Mouse (Mus musculus): ENCODE data around the gene Cit. TPM values are rescaled to one million over a fixed set of nuclear protein-coding genes. Genes with fewer than 3 reads are reported as not detected.

Cit gene
- polyA plus RNA-seq, 1 experiment from 2014 or later: 46.7 TPM

DNA sequence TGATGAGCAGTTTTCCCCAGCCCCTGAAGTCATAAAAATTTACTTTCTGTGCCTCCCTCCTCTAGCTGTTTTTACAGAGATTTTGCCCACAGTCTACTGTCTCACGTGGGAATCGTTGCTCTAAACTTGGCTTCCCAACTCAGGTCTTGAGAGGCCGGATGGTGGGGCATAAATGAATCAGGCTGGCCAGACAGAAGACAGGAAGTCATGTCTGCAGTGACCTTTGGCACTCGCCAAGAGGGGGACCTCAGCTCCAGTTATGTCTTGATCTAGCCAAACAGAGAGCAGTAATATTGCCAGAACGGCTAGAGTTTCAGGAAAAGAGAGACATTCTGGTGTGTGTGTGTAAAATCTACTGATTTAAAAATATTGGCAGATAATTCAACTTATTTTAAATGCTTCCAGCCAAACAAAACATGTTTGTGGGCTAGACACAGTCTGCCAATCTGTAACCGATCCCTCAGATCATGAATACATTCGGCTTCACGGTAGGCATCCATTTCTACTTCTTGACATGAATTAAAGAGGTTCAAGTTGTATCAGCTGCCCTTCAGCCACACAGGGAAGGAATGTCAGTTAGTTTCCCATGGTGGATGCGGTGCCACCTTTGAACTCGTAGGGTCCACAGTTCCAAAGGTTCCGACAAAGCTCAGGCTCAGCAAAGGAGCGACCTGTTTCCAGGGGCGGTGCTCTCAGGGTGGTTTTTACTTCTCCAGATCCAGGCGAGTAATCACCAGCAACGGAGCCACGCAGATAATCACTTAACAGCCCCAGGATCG lies 5.4 kb downstream of the Cit start:
- ATAC-seq (ENCODE audit: insufficient read depth): no peak
- Histone ChIP-seq H3K4me1 (ENCODE audit: insufficient read depth) (peaks cover 7% of the 10 kb centered on the region; the same call in 1 of the 2 replicates), H3K4me3 (ENCODE audit: low read depth, low read length) (no peak overlapping the region), H3K27ac (ENCODE audit: low read depth) (no peak overlapping the region), H3K9me3 (ENCODE audit: low read depth, low read length) (no peaks in the 10 kb centered on the region), H3K4me2 (no peak overlapping the region), H3K9ac (no peak overlapping the region), H3K36me3 (ENCODE audit: insufficient read depth) (peaks cover 61% of the 10 kb centered on the region), H3K27me3 (ENCODE audit: insufficient read depth, low read length) (no peaks in the 10 kb centered on the region)
- no peak for DNase-seq
- TF ChIP-seq CTCF (IDR thresholded peaks at IDR 0.05; ENCODE audit: low read depth): no peak
- 91% methylated on average over 17 of the region's 17 CpGs for WGBS

DNA sequence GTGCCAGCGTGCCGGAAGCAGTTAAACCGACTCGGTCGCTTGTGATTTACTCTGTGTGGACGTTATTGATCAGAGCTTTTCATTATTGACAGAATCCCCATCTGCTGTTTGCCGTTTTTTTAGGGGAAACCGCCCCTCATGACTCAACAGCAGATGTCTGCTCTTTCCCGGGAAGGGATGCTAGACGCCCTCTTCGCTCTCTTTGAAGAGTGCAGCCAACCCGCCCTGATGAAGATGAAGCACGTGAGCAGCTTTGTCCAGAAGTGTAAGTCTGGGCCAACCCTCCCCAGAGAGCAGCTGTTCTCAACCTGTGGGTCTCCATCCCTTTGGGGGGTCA lies 5.9 kb downstream of the Cit start:
- H3K36me3 ChIP-seq (ENCODE audit: insufficient read depth): peaks cover 64% of the 10 kb centered on the region
- no peak overlapping the region for H3K4me3 ChIP-seq (ENCODE audit: low read depth, low read length)
- H3K27me3 ChIP-seq (ENCODE audit: insufficient read depth, low read length): no peaks in the 10 kb centered on the region
- no peak overlapping the region for H3K4me2 ChIP-seq
- WGBS: 87% methylated on average over 13 of the region's 13 CpGs
- no peak for TF ChIP-seq CTCF (IDR thresholded peaks at IDR 0.05; ENCODE audit: low read depth)
- no peak overlapping the region for H3K9ac ChIP-seq
- no peak for DNase-seq
- no peak for ATAC-seq (ENCODE audit: insufficient read depth)
- peaks cover 1% of the 10 kb centered on the region; the same call in 1 of the 2 replicates for H3K4me1 ChIP-seq (ENCODE audit: insufficient read depth)
- no peak overlapping the region for H3K27ac ChIP-seq (ENCODE audit: low read depth)
- H3K9me3 ChIP-seq (ENCODE audit: low read depth, low read length): no peaks in the 10 kb centered on the region

DNA sequence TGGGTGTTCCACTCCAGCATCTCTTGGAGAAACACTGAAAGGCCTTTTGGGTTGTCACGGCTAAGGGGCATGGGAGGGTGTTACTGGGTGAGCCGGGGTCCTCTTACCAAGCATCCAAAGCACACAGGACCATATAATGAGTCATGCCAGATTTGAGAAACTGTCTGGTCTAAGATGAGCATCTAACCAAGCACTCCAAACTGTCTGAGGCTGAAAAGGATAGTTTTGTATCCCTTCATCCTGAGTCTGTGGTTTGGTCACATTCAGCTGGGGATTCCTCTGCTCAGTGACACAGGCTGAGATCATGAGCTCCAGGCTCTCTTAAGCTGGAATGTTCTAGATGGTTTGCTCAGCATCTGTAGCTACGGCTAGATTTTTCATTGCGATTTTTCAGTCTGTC lies 7.4 kb downstream of the Cit start:
- WGBS: 94% methylated on average over 4 of the region's 4 CpGs
- H3K4me2 ChIP-seq: no peak overlapping the region
- no peak for TF ChIP-seq CTCF (IDR thresholded peaks at IDR 0.05; ENCODE audit: low read depth)
- H3K36me3 ChIP-seq (ENCODE audit: insufficient read depth): peaks cover 71% of the 10 kb centered on the region
- no peaks in the 10 kb centered on the region for H3K9me3 ChIP-seq (ENCODE audit: low read depth, low read length)
- H3K4me1 ChIP-seq (ENCODE audit: insufficient read depth): no peaks in the 10 kb centered on the region
- H3K27ac ChIP-seq (ENCODE audit: low read depth): no peak overlapping the region
- ATAC-seq (ENCODE audit: insufficient read depth) (no peak), DNase-seq (no peak)
- no peaks in the 10 kb centered on the region for H3K27me3 ChIP-seq (ENCODE audit: insufficient read depth, low read length)
- H3K9ac ChIP-seq: no peak overlapping the region
- H3K4me3 ChIP-seq (ENCODE audit: low read depth, low read length): no peak overlapping the region

GRCm38 (mm10) chr5:115853691-115854090 lies 8.6 kb downstream of the Cit start:
- Histone ChIP-seq H3K4me1 (ENCODE audit: insufficient read depth) (no peaks in the 10 kb centered on the region), H3K36me3 (ENCODE audit: insufficient read depth) (peaks cover 65% of the 10 kb centered on the region), H3K4me3 (ENCODE audit: low read depth, low read length) (no peak overlapping the region), H3K9ac (no peak overlapping the region), H3K27ac (ENCODE audit: low read depth) (no peak overlapping the region), H3K4me2 (no peak overlapping the region), H3K27me3 (ENCODE audit: insufficient read depth, low read length) (no peaks in the 10 kb centered on the region), H3K9me3 (ENCODE audit: low read depth, low read length) (no peaks in the 10 kb centered on the region)
- no peak for TF ChIP-seq CTCF (IDR thresholded peaks at IDR 0.05; ENCODE audit: low read depth)
- no peak for DNase-seq
- WGBS: 90% methylated on average over 9 of the region's 9 CpGs
- no peak for ATAC-seq (ENCODE audit: insufficient read depth)

- WGBS: 89% methylated on average over 10 of the region's 12 CpGs
- DNase-seq: peak; percentile 47
- H3K36me3 ChIP-seq (ENCODE audit: insufficient read depth): peaks cover 63% of the 10 kb centered on the region
Measured at GRCm38 (mm10) chr5:115854370-115854769, 9.3 kb downstream of the Cit start.

DNA sequence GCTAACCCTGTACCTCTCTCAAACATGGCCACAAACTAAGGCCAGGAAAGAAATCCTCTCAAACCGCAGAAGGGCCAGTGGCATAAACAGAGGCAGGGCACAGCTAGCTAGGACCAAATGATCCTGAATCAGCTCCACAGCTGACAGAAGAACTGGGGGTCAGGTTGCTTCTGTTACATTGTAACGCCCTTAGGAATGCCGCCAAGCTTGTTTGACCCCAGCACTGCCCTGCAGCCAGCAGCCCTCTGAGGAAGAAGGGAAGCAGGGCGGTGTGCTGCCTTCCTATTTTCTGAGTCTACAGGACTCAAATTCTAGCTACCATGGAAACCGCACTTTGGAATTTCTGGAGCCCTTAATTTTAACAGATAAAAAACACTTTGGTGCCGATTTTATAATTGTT lies 13.6 kb downstream of the Cit start:
- DNase-seq: peak; percentile 68
- no peak overlapping the region for H3K4me2 ChIP-seq
- no peaks in the 10 kb centered on the region for H3K27me3 ChIP-seq (ENCODE audit: insufficient read depth, low read length)
- WGBS: 54% methylated on average over 6 of the region's 6 CpGs
- no peaks in the 10 kb centered on the region for H3K9me3 ChIP-seq (ENCODE audit: low read depth, low read length)
- H3K4me1 ChIP-seq (ENCODE audit: insufficient read depth): no peaks in the 10 kb centered on the region
- no peak overlapping the region; the same call in 1 of the 2 replicates for H3K9ac ChIP-seq
- TF ChIP-seq CTCF (IDR thresholded peaks at IDR 0.05; ENCODE audit: low read depth): no peak
- peaks cover 60% of the 10 kb centered on the region for H3K36me3 ChIP-seq (ENCODE audit: insufficient read depth)
- H3K4me3 ChIP-seq (ENCODE audit: low read depth, low read length): no peak overlapping the region
- peak overlapping the region; percentile 36; the same call in 1 of the 2 replicates for H3K27ac ChIP-seq (ENCODE audit: low read depth)
- ATAC-seq (ENCODE audit: insufficient read depth): no peak

More at GRCm38 (mm10) chr5:115854370-115854769, 9.3 kb downstream of the Cit start:
- H3K9ac ChIP-seq: no peak overlapping the region
- no peak overlapping the region for H3K4me2 ChIP-seq
- H3K4me3 ChIP-seq (ENCODE audit: low read depth, low read length): no peak overlapping the region
- TF ChIP-seq CTCF (IDR thresholded peaks at IDR 0.05; ENCODE audit: low read depth): no peak
- no peaks in the 10 kb centered on the region for H3K9me3 ChIP-seq (ENCODE audit: low read depth, low read length)
- ATAC-seq (ENCODE audit: insufficient read depth): 0 out of 2 replicates have a peak, but pooled peaks have one; percentile 21
- H3K4me1 ChIP-seq (ENCODE audit: insufficient read depth): no peaks in the 10 kb centered on the region
- H3K27me3 ChIP-seq (ENCODE audit: insufficient read depth, low read length): no peaks in the 10 kb centered on the region
- no peak overlapping the region for H3K27ac ChIP-seq (ENCODE audit: low read depth)

DNA sequence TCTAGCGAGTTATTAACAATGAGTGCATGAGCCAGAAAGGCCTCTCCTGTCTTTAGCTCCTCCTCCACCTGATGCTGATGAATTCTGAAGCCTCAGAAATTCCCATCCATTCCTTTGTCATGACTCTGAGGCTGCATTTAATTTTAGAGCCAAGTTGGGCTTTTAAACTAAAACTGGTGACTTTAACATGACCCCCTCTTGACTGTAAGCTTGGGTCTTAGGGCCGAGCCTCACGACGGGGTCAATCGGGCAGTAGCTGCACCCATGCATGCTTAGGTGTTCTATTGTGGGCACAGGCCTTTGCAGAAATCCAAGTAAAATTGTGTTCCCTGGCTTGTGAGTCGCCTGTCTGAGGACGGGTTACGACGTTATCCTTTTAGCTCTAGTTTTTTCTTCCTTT lies 14.4 kb downstream of the Cit start:
- Histone ChIP-seq H3K27ac (ENCODE audit: low read depth) (no peak overlapping the region), H3K36me3 (ENCODE audit: insufficient read depth) (peaks cover 60% of the 10 kb centered on the region), H3K9ac (no peak overlapping the region), H3K4me3 (ENCODE audit: low read depth, low read length) (no peak overlapping the region), H3K9me3 (ENCODE audit: low read depth, low read length) (no peaks in the 10 kb centered on the region), H3K4me2 (no peak overlapping the region), H3K27me3 (ENCODE audit: insufficient read depth, low read length) (no peaks in the 10 kb centered on the region), H3K4me1 (ENCODE audit: insufficient read depth) (no peaks in the 10 kb centered on the region)
- ATAC-seq (ENCODE audit: insufficient read depth) (no peak), DNase-seq (no peak)
- WGBS: 76% methylated on average over 9 of the region's 9 CpGs
- TF ChIP-seq CTCF (IDR thresholded peaks at IDR 0.05; ENCODE audit: low read depth): no peak

Measured in lung, embryonic 14.5 days (tissue).